Mouse (Mus musculus) kidney, embryonic 15.5 days (tissue): ENCODE data around the gene 1700019N19Rik. TPM values are rescaled to one million over a fixed set of nuclear protein-coding genes. Genes with fewer than 3 reads are reported as not detected.

Experiments
- ATAC-seq: fragments of 200-750 bp; cut with Nextera tagmentation; replicated peaks from 2 replicates; pipeline ENCODE4 v1.8.0; 2017; ENCODE audit warnings: moderate TSS enrichment; ENCODE audit not compliant: low FRiP score
- H3K27ac ChIP-seq: fragments of 300-500 bp; sonication (generic); 2 replicates; pipeline ENCODE4 v1.5.1; 2015; ENCODE audit warnings: mild to moderate bottlenecking, inconsistent platforms
- H3K27me3 ChIP-seq: fragments of 300-500 bp; sonication (generic); 2 replicates; pipeline ENCODE4 v1.6.1; 2015; ENCODE audit warnings: inconsistent platforms
- H3K36me3 ChIP-seq: fragments of 300-500 bp; sonication (generic); 2 replicates; pipeline ENCODE4 v1.6.1; 2015; ENCODE audit warnings: inconsistent platforms
- H3K4me1 ChIP-seq: fragments of 300-500 bp; sonication (generic); 2 replicates; pipeline ENCODE4 v1.6.1; 2015; ENCODE audit warnings: inconsistent platforms
- H3K4me2 ChIP-seq: fragments of 300-500 bp; sonication (generic); 2 replicates; pipeline ENCODE4 v1.6.1; 2015; ENCODE audit warnings: moderate library complexity, mild to moderate bottlenecking, inconsistent platforms
- H3K4me3 ChIP-seq: fragments of 300-500 bp; sonication (generic); replicated peaks from 2 replicates; pipeline ENCODE4 v1.5.1; 2015; ENCODE audit warnings: mild to moderate bottlenecking, inconsistent platforms
- H3K9ac ChIP-seq: fragments of 300-500 bp; sonication (generic); 2 replicates; pipeline ENCODE4 v1.6.1; 2015; ENCODE audit warnings: mild to moderate bottlenecking, inconsistent platforms
- H3K9me3 ChIP-seq: fragments of 300-500 bp; sonication (generic); replicated peaks from 2 replicates; pipeline ENCODE4 v1.6.1; 2016; ENCODE audit warnings: inconsistent platforms
- WGBS: fragments of 180-500 bp; shearing (Covaris S2); methylation state at CpG from one replicate; pipeline ENCODE4 v1.1.7; 2015; ENCODE audit warnings: mixed read lengths; 5-methylcytosine and 5-hydroxymethylcytosine counted together
- polyA plus RNA-seq: library from polyadenylated mRNA; unstranded; fragments of >200 nt; fragmentation: Nextera tagmentation; extraction: Ambion mirVana; gene quantifications from 2 replicates; pipeline ENCODE4 v1.2.1, GENCODE M21; 2015

Gene 1700019N19Rik
- polyA plus RNA-seq, 1 experiment from 2014 or later = not detected

DNA sequence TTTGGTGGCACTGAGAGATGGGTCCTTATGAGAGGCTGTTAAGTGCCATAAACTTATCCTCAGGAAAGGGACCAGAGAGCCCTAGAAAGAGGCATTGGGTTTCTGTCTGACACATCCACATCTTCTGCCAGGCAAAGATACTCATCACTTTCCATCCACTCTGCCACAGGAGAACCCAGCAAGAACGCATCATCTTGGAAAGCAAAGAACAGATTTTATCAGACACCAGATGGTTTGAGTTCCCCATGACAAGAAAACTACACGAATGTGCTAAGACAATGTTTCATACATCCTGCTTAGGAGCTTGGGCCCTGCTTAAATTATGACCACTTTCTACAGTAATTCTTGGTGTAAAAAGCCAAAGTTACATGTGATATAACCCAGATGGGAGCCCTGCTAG is 43.4 kb downstream of the 1700019N19Rik start:
- no peak for ATAC-seq
- Histone ChIP-seq H3K4me2 (no peak overlapping the region), H3K4me1 (no peaks in the 10 kb centered on the region), H3K27me3 (no peaks in the 10 kb centered on the region), H3K4me3 (no peak overlapping the region), H3K36me3 (no peaks in the 10 kb centered on the region), H3K27ac (no peak overlapping the region), H3K9ac (no peak overlapping the region), H3K9me3 (no peaks in the 10 kb centered on the region)
- 75% methylated on average over 2 of the region's 2 CpGs for WGBS

DNA sequence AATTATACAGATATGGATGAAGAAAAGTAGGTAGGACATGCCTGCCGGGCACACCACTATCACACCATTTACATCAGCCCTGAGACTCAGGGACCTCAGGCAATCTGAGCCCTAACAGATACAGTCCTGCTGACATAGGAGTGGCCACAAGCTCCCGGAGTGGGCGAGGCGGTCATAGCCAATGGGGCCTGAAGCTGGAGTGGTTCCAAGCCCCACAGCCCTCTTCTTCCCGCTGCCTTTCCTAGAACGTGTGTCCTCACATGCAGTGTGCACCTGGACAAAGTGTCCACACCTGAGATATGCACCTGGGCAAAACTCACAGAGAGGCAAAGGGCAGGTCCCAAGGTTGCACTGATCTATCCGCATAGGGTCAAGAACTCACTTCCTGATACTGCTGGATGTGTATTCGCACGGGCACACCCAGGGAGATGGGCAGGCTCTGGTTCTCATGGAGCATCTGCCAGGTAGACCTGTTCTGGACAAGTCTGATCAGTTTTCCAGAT is 46.7 kb downstream of the 1700019N19Rik start:
- Histone ChIP-seq H3K36me3 (no peaks in the 10 kb centered on the region), H3K4me2 (no peak overlapping the region), H3K27ac (no peak overlapping the region), H3K9ac (no peak overlapping the region), H3K4me3 (no peak overlapping the region), H3K4me1 (no peaks in the 10 kb centered on the region), H3K27me3 (no peaks in the 10 kb centered on the region), H3K9me3 (no peaks in the 10 kb centered on the region)
- no peak for ATAC-seq
- 86% methylated on average over 9 of the region's 9 CpGs for WGBS

DNA sequence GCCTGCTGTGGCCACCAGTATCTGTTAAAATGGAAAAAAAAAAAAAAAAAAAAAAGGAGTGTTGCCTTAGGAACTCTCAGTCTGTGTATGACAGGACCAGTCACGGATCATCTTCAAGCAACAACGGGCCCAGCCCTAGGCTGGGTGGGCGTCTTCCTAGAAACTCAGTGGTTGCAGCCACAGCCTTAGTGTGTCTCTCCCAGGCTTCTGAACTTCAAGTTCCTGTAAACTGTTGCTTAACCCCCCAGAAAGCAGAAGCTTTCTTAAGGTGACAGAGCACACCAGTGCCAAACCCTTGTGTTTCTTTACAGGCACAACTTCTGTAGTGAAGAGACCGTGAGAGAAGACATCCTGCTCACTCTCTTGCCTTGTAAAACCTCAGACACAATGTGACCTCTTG is 50.5 kb downstream of the 1700019N19Rik start:
- Histone ChIP-seq H3K27ac (no peak overlapping the region), H3K4me3 (no peak overlapping the region), H3K27me3 (no peaks in the 10 kb centered on the region), H3K9me3 (no peaks in the 10 kb centered on the region), H3K36me3 (no peaks in the 10 kb centered on the region), H3K4me2 (no peak overlapping the region), H3K9ac (no peak overlapping the region), H3K4me1 (no peaks in the 10 kb centered on the region)
- 26% methylated on average over 4 of the region's 4 CpGs for WGBS
- no peak for ATAC-seq

DNA sequence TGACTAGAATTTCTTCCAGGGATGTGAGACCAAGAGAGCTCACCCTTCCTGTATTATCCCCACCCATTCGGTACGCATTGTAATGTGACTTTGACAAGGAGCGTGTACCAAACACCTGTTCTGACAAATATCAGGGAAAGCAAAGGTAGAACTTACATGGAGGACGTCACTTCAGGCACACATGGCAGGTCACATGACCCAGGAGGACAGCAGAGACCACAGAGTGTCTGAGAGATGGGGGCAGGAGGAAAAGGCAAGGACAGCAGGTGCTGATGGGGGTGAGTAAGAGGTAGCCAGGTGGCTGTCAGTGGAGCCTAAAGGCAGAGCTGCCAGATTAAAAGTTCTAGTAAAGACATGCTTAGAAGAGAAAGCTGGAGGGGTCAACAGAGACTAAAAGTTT is 51.5 kb downstream of the 1700019N19Rik start:
- Histone ChIP-seq H3K4me3 (no peak overlapping the region), H3K4me2 (no peak overlapping the region), H3K27ac (no peak overlapping the region), H3K9me3 (no peaks in the 10 kb centered on the region), H3K9ac (no peak overlapping the region), H3K27me3 (no peaks in the 10 kb centered on the region), H3K36me3 (no peaks in the 10 kb centered on the region), H3K4me1 (no peaks in the 10 kb centered on the region)
- WGBS = 84% methylated on average over 4 of the region's 4 CpGs
- no peak for ATAC-seq

DNA sequence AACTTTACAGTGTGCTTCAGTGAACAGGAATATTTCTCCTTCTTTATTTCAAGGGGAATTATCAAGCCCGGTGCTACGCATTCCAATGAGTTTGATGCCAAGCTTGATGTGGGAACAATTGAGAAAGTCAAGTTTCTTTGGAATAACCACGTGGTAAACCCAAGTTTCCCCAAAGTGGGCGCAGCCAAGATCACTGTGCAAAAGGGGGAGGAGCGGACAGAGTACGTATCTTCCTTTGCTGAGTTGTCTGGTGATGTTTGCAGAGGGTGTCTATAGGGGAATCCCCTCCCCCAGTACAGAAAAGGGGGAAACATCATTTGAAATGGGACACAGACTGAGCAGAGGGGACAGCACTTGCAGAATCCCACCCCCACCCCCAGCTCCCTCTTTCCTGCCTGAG is 53.2 kb downstream of the 1700019N19Rik start:
- Histone ChIP-seq H3K4me1 (no peaks in the 10 kb centered on the region), H3K27ac (no peak overlapping the region), H3K4me3 (no peak overlapping the region), H3K27me3 (no peaks in the 10 kb centered on the region), H3K9ac (no peak overlapping the region), H3K4me2 (no peak overlapping the region), H3K36me3 (no peaks in the 10 kb centered on the region), H3K9me3 (no peaks in the 10 kb centered on the region)
- 84% methylated on average over 6 of the region's 6 CpGs for WGBS
- ATAC-seq = no peak

DNA sequence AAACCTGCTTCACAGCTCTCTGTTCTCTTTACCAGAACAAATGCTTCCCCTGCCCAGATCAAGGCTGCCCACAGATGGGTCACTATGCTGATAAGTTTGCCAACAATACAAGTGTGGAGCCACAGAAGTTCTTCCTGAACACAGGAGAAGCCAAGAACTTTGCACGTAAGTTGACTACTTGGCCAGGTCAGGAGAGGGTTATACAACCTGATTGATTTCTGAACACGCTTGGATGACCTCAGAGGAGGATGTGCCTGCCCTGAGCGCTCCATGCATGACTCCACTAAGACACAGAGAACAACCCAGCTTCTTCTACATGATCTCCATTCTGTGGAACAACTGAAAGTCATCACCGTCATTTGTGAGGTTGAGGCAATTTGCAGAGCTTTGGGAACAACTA is 56.1 kb downstream of the 1700019N19Rik start:
- Histone ChIP-seq H3K27ac (no peak overlapping the region), H3K36me3 (no peaks in the 10 kb centered on the region), H3K9me3 (no peaks in the 10 kb centered on the region), H3K4me1 (no peaks in the 10 kb centered on the region), H3K4me2 (no peak overlapping the region), H3K27me3 (no peaks in the 10 kb centered on the region), H3K4me3 (no peak overlapping the region), H3K9ac (no peak overlapping the region)
- WGBS = 54% methylated on average over 4 of the region's 4 CpGs
- ATAC-seq = no peak

Other genes starting within 250 kb of the 1700019N19Rik start
- not detected in 2 replicates for gene Pnlip, start 142.0 kb downstream of the 1700019N19Rik start, polyA plus RNA-seq
- 1.1 and 6.9 TPM in 2 replicates for gene Pnliprp1, start 65.6 kb downstream of the 1700019N19Rik start, polyA plus RNA-seq
- 0.31 and 0.44 TPM in 2 replicates for gene Pnliprp2, start 34.7 kb downstream of the 1700019N19Rik start, polyA plus RNA-seq
- 0.42 and 0.65 TPM in 2 replicates for gene Eno4, start 149.0 kb upstream of the 1700019N19Rik start, polyA plus RNA-seq
- 15.2 and 16.6 TPM in 2 replicates for gene Hspa12a, start 149.2 kb upstream of the 1700019N19Rik start, polyA plus RNA-seq